ENCODE assay signal across 26 mouse cellular contexts in genomic region chr14:27409662-27410061, GRCm38 (mm10).
"Had no signal": no experiment of that assay in that cellular context is flagged by ENCODE, and none has a peak within 500 bp of the region (broad histone marks: within the 10 kb centered on the region; RNA-seq: fewer than 3 reads in every experiment).

No protein-coding gene starts in this region.

- H3K9ac ChIP-seq: heart, embryonic 13.5 days; heart, embryonic 15.5 days; hindbrain, embryonic 12.5 days; hindbrain, embryonic 14.5 days; kidney, embryonic 15.5 days; limb, embryonic 12.5 days; liver, embryonic 13.5 days had no signal

- H3K4me3 ChIP-seq: gastrocnemius, adult 2 months; heart, adult 2 months; heart, embryonic 13.5 days; heart, embryonic 15.5 days; hindbrain, embryonic 10.5 days; hindbrain, embryonic 12.5 days; kidney, embryonic 15.5 days; limb, embryonic 10.5 days; limb, embryonic 12.5 days; liver, embryonic 13.5 days had no signal

- DNase-seq: gastrocnemius, adult 2 months; gastrocnemius, postnatal 10 days; gastrocnemius, postnatal 25 days; heart, adult 2 months; heart, postnatal 14 days; heart, postnatal 4 days; kidney, adult 11 months; kidney, adult 2 months; kidney, adult 9 months; kidney, postnatal 14 days; kidney, postnatal 36 days; layer of hippocampus, adult 9-11 months; layer of hippocampus, postnatal 36 days; liver; liver, embryonic 13.5 days had no signal

- H3K36me3 ChIP-seq: heart, embryonic 15.5 days; hindbrain, embryonic 10.5 days; hindbrain, embryonic 12.5 days; kidney, embryonic 15.5 days; limb, embryonic 10.5 days; liver, embryonic 13.5 days had no signal

- H3K9me3 ChIP-seq: heart, embryonic 15.5 days; hindbrain, embryonic 12.5 days; kidney, embryonic 15.5 days; limb, embryonic 10.5 days had no signal

- H3K4me1 ChIP-seq: heart, embryonic 13.5 days; heart, embryonic 15.5 days; hindbrain, embryonic 10.5 days; hindbrain, embryonic 12.5 days; kidney, embryonic 15.5 days; limb, embryonic 10.5 days; liver, embryonic 13.5 days had no signal

- H3K27me3 ChIP-seq: heart, embryonic 13.5 days; heart, embryonic 15.5 days; hindbrain, embryonic 12.5 days; kidney, embryonic 15.5 days; limb, embryonic 12.5 days; liver, embryonic 13.5 days had no signal

- H3K27ac ChIP-seq: gastrocnemius, adult 2 months; heart, adult 2 months; heart, embryonic 13.5 days; heart, embryonic 15.5 days; hindbrain, embryonic 10.5 days; hindbrain, embryonic 12.5 days; hindbrain, embryonic 14.5 days; kidney, embryonic 15.5 days; kidney, postnatal 0 days; limb, embryonic 10.5 days; limb, embryonic 12.5 days; liver, embryonic 13.5 days had no signal

- ATAC-seq: hindbrain, embryonic 16.5 days; intestine, embryonic 16.5 days had no signal
